Mouse (Mus musculus): ENCODE measurements around the gene Rpl29.

DNA sequence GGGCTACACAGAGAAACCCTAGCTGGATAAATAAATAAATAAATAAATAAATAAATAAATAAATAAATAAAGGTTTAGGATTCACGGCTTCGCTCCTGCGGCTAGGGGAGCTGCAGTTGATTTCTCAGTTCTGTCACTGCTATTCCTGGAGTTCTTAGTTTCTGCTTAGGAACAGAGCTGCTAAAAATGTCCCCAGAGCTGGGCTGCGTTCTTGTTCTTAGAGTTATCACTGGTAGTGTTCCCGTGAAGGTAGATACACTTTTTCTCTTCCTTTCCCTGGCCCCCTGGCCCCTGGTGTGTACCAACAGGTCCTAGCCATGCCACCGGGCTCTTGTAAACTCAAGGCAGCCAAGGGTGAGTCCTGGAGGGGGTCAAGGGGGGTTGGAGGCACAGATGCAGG lies 12.4 kb upstream of the Rpl29 start:
- TF ChIP-seq CTCF (IDR thresholded peaks at IDR 0.05; ENCODE audit: extremely low read depth, insufficient read depth, insufficient read length, insufficient replicate concordance), result no peak
- no peak for TF ChIP-seq POLR2A (IDR thresholded peaks at IDR 0.05; ENCODE audit: low read depth, low read length)

Measured in spleen, adult 2 months (tissue).